Mouse (Mus musculus): Measurements from ENCODE around the gene Urb2.
"Not testable (repeated sequence)": the region's sequence is repeated elsewhere in the genome, so short reads cannot be mapped to it uniquely, and the experiment has no call there.

Gene Urb2

GRCm38 (mm10) chr8:124021237-124022227, at the start of gene Urb2, which contains the start of gene Taf5l:
Urb2 (plus strand) TSS chr8:124021508.
Taf5l (minus strand) TSS chr8:124021397.
- peak; percentile 98 for DNase-seq (ENCODE audit: low spot score)

GRCm38 (mm10) chr8:123973495-123973894, 47.8 kb upstream of the Urb2 start:
- DNase-seq (ENCODE audit: low spot score) = no peak

GRCm38 (mm10) chr8:123977499-123977898, 43.8 kb upstream of the Urb2 start:
- DNase-seq (ENCODE audit: low spot score) = no peak

- peak; percentile 93 for DNase-seq (ENCODE audit: low spot score)
Observed at GRCm38 (mm10) chr8:123978166-123978838, 43.0 kb upstream of the Urb2 start.

- DNase-seq (ENCODE audit: low spot score) = no peak
Observed at GRCm38 (mm10) chr8:123978926-123979325, 42.4 kb upstream of the Urb2 start.

- no peak for DNase-seq (ENCODE audit: low spot score)
Observed at GRCm38 (mm10) chr8:123980239-123980638, 41.1 kb upstream of the Urb2 start.

GRCm38 (mm10) chr8:123981674-123982073, 39.6 kb upstream of the Urb2 start:
- DNase-seq (ENCODE audit: low spot score) = no peak

GRCm38 (mm10) chr8:123982291-123982793, 39.0 kb upstream of the Urb2 start:
- peak; percentile 47 for DNase-seq (ENCODE audit: low spot score)

GRCm38 (mm10) chr8:123982826-123983400, 38.4 kb upstream of the Urb2 start, which contains the start of gene Abcb10:
Abcb10 (minus strand) TSS chr8:123983122.
- DNase-seq (ENCODE audit: low spot score) = peak; percentile 100

- no peak for DNase-seq (ENCODE audit: low spot score)
Observed at GRCm38 (mm10) chr8:123988605-123989038, 32.7 kb upstream of the Urb2 start.

GRCm38 (mm10) chr8:123989128-123989527, 32.2 kb upstream of the Urb2 start:
- DNase-seq (ENCODE audit: low spot score) = no peak

GRCm38 (mm10) chr8:123990277-123991049, 30.8 kb upstream of the Urb2 start:
- no peak for DNase-seq (ENCODE audit: low spot score)

- DNase-seq (ENCODE audit: low spot score) = peak; percentile 60
Observed at GRCm38 (mm10) chr8:123992587-123992986, 28.7 kb upstream of the Urb2 start.

GRCm38 (mm10) chr8:123993597-123993996, 27.7 kb upstream of the Urb2 start:
- no peak for DNase-seq (ENCODE audit: low spot score)

GRCm38 (mm10) chr8:123993997-123994396, 27.3 kb upstream of the Urb2 start:
- DNase-seq (ENCODE audit: low spot score) = no peak

GRCm38 (mm10) chr8:123999568-123999967, 21.7 kb upstream of the Urb2 start:
- peak; percentile 77 for DNase-seq (ENCODE audit: low spot score)

GRCm38 (mm10) chr8:124002546-124003108, 18.7 kb upstream of the Urb2 start:
- no peak for DNase-seq (ENCODE audit: low spot score)

GRCm38 (mm10) chr8:124007829-124008228, 13.5 kb upstream of the Urb2 start:
- no peak for DNase-seq (ENCODE audit: low spot score)

GRCm38 (mm10) chr8:124011580-124011979, 9.7 kb upstream of the Urb2 start:
- DNase-seq (ENCODE audit: low spot score) = no peak

- DNase-seq (ENCODE audit: low spot score) = no peak
Observed at GRCm38 (mm10) chr8:124011989-124012586, 9.2 kb upstream of the Urb2 start.

- DNase-seq (ENCODE audit: low spot score) = not testable (repeated sequence)
Observed at GRCm38 (mm10) chr8:124014299-124014698, 7.0 kb upstream of the Urb2 start.
